Mouse (Mus musculus) ES-E14 (cell line): ENCODE results near the gene Srebf1. TPM values are rescaled to one million over a fixed set of nuclear protein-coding genes. Genes with fewer than 3 reads are reported as not detected.
A peak's percentile ranks its signal among the peaks of the same experiment; 100 is the strongest.

ENCODE experiments used
- DNase-seq: peaks from one replicate; pipeline ENCODE4 v3.0.0-alpha.2; 2013; ENCODE audit warnings: low read depth, low spot score
- H3K27ac ChIP-seq: 2 replicates; pipeline ENCODE4 v1.5.1; 2012; ENCODE audit warnings: low read depth, mild to moderate bottlenecking, low read length, moderate library complexity, mixed read lengths; ENCODE audit not compliant: poor library complexity, insufficient read depth, severe bottlenecking
- H3K36me3 ChIP-seq: 2 replicates; pipeline ENCODE4 v1.6.1; 2012; ENCODE audit warnings: mild to moderate bottlenecking, low read length, moderate library complexity, mixed read lengths; ENCODE audit not compliant: control insufficient read depth, poor library complexity, insufficient read depth, severe bottlenecking
- H3K4me1 ChIP-seq, 2 experiments: fragments of 150-350 bp in 1 of 2; sonication (generic) in 1 of 2; 2 replicates each; pipeline ENCODE4 v1.6.1; 2012; ENCODE audit warnings: low read length in 2 of 2, mild to moderate bottlenecking in 1 of 2, mixed read lengths in 1 of 2; ENCODE audit not compliant: control insufficient read depth in 2 of 2, insufficient read depth in 2 of 2, poor library complexity in 1 of 2
- H3K4me3 ChIP-seq, 2 experiments: fragments of 150-350 bp in 1 of 2; sonication (generic) in 1 of 2; 2 replicates each; pipeline ENCODE4 v1.5.1; 2012; ENCODE audit warnings: low read length in 2 of 2, low read depth in 1 of 2, mild to moderate bottlenecking in 1 of 2, mixed read lengths in 1 of 2; ENCODE audit not compliant: insufficient read depth in 1 of 2, poor library complexity in 1 of 2, severe bottlenecking in 1 of 2
- H3K9ac ChIP-seq: 2 replicates; pipeline ENCODE4 v1.6.1; 2012; ENCODE audit warnings: low read depth, mild to moderate bottlenecking, low read length, mixed read lengths; ENCODE audit not compliant: poor library complexity, insufficient read depth, severe bottlenecking
- H3K9me3 ChIP-seq: fragments of 150-350 bp; sonication (generic); 2 replicates; pipeline ENCODE4 v1.6.1; 2012; ENCODE audit warnings: low read depth, mild to moderate bottlenecking, low read length; ENCODE audit not compliant: control insufficient read depth, insufficient read depth
- CHD2 ChIP-seq: IDR thresholded peaks from 2 replicates; pipeline ENCODE4 v1.6.1; 2014; ENCODE audit warnings: mild to moderate bottlenecking, low read depth, low read length, inconsistent platforms
- HCFC1 ChIP-seq: IDR thresholded peaks from 2 replicates; pipeline ENCODE4 v1.6.1; 2012; ENCODE audit warnings: low read length, inconsistent platforms, borderline replicate concordance; ENCODE audit not compliant: insufficient read depth
- MAFK ChIP-seq: IDR thresholded peaks from 2 replicates; pipeline ENCODE4 v1.6.1; 2014; ENCODE audit warnings: mild to moderate bottlenecking, low read depth, low read length, inconsistent platforms; ENCODE audit not compliant: insufficient read depth
- ZC3H11A ChIP-seq: IDR thresholded peaks from 2 replicates; pipeline ENCODE4 v1.6.1; 2012; ENCODE audit warnings: low read depth, mild to moderate bottlenecking, inconsistent platforms, low read length, borderline replicate concordance
- ZNF384 ChIP-seq: IDR thresholded peaks from 2 replicates; pipeline ENCODE4 v1.6.1; 2012; ENCODE audit warnings: low read depth, low read length, inconsistent platforms
- in situ Hi-C, 2 experiments: fragments of 600-800 bp; cut with MboI; formaldehyde crosslinking; loops; one replicate each; pipeline ENCODE4 v1.15.1; 2025; ENCODE audit warnings: low sequenced_read_pairs in 2 of 2, inconsistent platforms in 1 of 2; ENCODE audit not compliant: unreplicated experiment in 2 of 2
- total RNA-seq: library from RNA; depleted of rRNA; stranded (reverse); fragments of 300-350 nt; gene quantifications from 2 replicates; pipeline ENCODE4 v1.2.3, GENCODE M21; 2012

Gene Srebf1
- total RNA-seq, 1 experiment: 136 TPM

DNA sequence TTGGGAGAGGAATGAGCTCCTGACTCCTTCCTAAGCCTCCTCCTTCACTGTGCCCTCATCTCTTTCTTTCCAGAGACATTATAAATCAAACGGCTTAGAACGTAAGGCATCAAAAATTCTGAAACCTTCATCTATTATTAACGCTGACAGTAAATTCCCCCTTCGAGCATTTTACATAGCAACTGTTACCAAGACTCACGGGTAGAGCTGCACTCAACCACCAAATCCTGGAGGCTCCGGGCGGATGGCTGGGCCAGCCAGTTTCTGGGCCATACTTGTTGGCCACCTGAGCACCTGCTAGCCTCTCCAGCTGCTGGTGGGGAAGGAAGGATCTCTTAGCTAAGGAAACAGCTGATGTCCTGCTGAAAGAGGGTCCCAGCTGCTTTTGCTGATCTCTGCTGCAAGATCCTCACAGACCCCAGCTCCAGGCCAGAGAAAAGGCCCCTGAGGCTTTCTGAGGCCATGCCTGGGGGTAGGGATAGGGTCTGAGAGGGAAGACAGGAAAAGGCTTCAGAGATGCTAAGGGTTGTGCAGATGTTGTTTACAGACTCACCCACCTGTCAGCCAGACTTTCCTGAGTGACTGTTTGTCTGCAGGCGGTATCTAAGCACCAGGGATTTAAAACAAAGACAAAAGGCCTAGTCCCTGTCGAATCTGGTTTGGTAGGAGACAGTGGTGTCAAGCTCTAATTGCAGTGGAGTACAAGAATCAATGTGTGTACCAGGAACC is 61.1 kb downstream of the Srebf1 start:
- Histone ChIP-seq H3K4me1 (peaks cover 3 to 20% of the 10 kb centered on the region in 2 experiments; a peak in 3 of 4 replicates), H3K9ac (no peak overlapping the region), H3K4me3 (no peak overlapping the region), H3K9me3 (no peaks in the 10 kb centered on the region), H3K36me3 (peaks cover 2% of the 10 kb centered on the region; the same call in 1 of the 2 replicates), H3K27ac (peak overlapping the region; percentile 63; the same call in 1 of the 2 replicates)
- in situ Hi-C loops: no loop called here
- DNase-seq: no peak
- no peak for TF ChIP-seq HCFC1
- no peak for TF ChIP-seq MAFK
- TF ChIP-seq ZNF384: no peak
- TF ChIP-seq CHD2: no peak
- no peak for TF ChIP-seq ZC3H11A

DNA sequence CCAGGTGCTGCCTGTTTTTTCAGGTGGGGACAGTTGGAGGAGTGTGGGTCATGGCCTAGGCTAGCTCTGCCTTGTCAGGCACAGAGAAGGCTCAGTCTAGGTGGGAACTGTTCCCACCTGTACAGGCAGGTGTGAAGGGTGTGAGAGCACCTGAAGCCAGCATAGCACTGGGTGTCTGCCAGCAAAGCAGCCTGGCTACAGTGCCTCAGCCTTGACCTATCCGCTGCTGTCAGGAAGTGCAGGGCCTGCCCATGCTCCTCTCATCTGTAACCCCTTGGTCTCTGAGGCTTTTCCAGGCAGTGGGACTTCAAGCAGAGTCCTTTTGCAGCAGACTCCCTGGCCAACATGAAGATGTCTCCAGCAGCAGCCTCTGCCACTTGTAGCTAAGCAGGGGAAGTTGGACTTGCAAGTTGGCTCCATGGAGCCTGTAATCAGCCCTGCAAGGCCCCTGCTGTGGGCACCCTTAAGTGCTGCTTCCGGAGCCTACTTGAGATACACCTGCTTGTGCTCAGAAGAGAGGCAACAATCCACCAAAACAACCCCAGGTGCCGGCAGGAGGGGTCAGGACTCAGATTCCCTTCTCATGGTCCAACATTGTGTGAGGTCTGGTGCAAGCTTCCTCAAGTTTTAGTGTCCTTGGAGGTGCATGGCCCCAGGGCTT is 61.8 kb downstream of the Srebf1 start:
- Histone ChIP-seq H3K9me3 (no peaks in the 10 kb centered on the region), H3K4me1 (peaks cover 3 to 20% of the 10 kb centered on the region in 2 experiments; a peak in 3 of 4 replicates), H3K36me3 (peaks cover 2% of the 10 kb centered on the region; the same call in 1 of the 2 replicates), H3K27ac (no peak overlapping the region; the same call in 1 of the 2 replicates), H3K9ac (no peak overlapping the region), H3K4me3 (no peak overlapping the region)
- in situ Hi-C loops: no loop called here
- DNase-seq: no peak
- TF ChIP-seq HCFC1: no peak
- no peak for TF ChIP-seq ZNF384
- TF ChIP-seq ZC3H11A: no peak
- no peak for TF ChIP-seq MAFK
- no peak for TF ChIP-seq CHD2

DNA sequence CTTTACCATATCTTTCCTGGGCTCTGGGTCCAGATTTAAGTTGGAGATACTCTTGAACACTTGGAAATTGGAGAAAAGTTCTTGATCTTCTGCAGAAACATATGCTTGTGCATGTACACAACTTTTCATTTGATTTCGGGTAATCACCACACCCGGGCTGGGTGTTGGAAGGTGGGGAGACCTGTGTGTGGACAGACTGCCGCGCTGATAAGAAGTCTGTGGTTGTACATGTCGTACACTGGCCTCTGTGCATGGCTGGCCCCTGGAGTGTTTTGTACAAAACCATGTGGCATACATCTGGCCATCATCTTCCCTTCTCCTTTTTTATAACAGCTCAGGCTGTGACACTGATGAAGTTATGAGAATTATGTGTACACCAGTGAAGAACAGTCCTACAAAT is 62.4 kb downstream of the Srebf1 start:
- Histone ChIP-seq H3K9me3 (no peaks in the 10 kb centered on the region), H3K4me3 (no peak overlapping the region), H3K9ac (no peak overlapping the region), H3K27ac (no peak overlapping the region), H3K36me3 (peaks cover 2% of the 10 kb centered on the region; the same call in 1 of the 2 replicates), H3K4me1 (peaks cover 3 to 21% of the 10 kb centered on the region in 2 experiments; a peak in 3 of 4 replicates)
- TF ChIP-seq ZC3H11A: no peak
- DNase-seq: no peak
- in situ Hi-C loops: no loop called here

DNA sequence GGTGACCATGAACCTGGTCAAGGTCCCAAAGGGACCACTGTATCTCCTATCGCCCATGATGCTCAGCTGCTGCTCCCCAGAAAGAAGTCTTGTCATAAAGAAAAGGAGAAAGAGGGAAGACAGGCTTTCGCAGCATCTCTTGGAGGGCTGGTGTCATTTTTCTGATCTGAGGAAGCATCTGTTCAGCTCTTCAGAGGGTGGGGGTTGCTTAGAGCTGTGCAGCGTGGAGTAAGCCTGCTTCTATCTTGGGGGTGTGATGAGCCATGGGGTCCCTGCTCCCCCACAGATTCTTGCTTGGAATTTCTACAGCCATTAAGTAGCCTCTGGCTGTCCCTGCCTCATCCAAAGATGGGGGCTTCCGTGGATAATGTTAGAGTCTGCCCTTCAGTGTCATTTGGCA is 64.1 kb downstream of the Srebf1 start:
- H3K4me1 ChIP-seq: peaks cover 3 to 18% of the 10 kb centered on the region in 2 experiments; a peak in 3 of 4 replicates
- no peak for DNase-seq

More for the DNA sequence above, 64.1 kb downstream of the Srebf1 start:
- peaks cover 3% of the 10 kb centered on the region; the same call in 1 of the 2 replicates for H3K36me3 ChIP-seq
- TF ChIP-seq ZC3H11A: no peak
- no peak for TF ChIP-seq CHD2
- no peak for TF ChIP-seq MAFK
- no peak overlapping the region for H3K4me3 ChIP-seq
- in situ Hi-C loops: no loop called here
- H3K9ac ChIP-seq: no peak overlapping the region
- no peaks in the 10 kb centered on the region for H3K9me3 ChIP-seq
- H3K27ac ChIP-seq: no peak overlapping the region
